Mouse (Mus musculus) cerebral cortex, adult 2 months (tissue): ENCODE measurements around the gene Sema3a.

Source experiments
- WGBS: fragments of 180-500 bp; shearing (Covaris S2); methylation state at CpG from one replicate; pipeline ENCODE4 v1.1.7; 2018; 5-methylcytosine and 5-hydroxymethylcytosine counted together

The Sema3a gene

DNA sequence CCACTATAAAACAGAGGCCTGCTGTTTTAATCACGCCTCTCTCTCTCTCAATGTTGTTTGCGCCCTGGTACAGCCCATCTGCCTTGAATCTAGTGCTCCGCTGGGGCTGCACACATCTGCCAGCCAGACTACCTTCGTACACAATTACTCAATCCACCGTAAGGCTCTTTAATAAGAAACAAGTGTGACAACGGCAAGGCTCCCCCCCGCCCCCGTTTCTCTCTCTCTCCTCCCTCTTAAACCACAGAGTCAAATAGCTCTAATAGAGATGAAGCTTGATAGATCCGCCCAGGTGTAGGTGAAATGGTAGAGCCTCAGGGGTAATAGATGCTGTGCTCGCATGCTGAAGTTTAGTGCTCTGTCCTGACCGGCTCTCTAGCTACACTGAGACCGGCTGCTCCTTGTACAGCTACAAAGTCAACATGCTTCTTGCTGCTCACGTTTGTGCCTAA is at the start of gene Sema3a:
Gene Sema3a, plus strand, starts transcription at position 174 of the 452 bp plus-strand sequence.
- WGBS: 61% methylated on average over 13 of the region's 13 CpGs

DNA sequence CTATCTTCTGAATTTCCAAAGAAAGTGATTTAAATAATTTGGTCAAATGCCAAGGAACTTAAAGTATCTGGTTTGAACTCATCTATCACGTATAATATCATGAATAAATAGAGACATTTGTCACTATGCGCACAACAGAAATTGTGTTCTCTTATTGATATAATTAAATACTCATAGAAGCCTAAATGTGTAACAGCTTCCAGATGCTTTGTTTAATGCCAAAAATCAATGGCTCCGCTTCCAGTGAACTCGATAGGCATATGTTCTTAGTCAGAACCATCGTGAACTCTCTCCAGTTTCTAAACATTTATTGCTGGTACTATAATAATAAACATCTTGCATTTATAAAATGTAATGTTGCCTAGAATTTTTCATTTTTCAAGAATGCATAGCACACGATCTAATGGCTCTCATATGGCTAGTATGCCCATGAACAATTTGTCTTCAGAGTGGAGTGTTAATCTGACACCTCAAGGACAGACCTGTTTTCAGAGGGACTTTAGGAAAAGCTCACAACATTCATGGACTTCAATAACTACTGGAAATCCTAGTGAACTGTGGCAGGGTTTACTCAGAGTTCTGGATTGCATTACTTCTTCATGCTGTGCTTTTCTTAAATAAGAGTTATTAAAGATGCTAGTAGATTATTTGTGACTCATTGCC is 40.3 kb upstream of the Sema3a start:
- 82% methylated on average over 6 of the region's 6 CpGs for WGBS

DNA sequence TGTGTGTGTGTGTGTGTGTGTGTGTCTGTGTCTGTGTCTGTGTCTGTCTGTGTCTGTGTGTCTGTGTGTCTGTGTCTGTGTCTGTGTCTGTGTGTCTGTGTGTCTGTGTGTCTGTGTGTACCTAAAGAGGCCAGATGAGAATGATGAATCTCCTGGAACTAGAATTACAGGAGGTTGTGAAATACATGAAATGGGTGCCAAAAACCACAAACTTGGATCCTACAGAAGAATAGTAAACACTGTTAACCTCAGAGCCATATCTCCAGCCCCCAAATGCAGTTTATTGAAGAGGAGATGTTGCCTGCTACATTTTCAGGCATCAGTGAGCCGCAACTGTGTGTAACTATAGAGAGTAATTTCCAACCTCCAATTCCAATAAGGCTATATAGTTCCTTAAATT is 34.8 kb upstream of the Sema3a start:
- WGBS: 98% methylated on average over 1 of the region's 1 CpGs

DNA sequence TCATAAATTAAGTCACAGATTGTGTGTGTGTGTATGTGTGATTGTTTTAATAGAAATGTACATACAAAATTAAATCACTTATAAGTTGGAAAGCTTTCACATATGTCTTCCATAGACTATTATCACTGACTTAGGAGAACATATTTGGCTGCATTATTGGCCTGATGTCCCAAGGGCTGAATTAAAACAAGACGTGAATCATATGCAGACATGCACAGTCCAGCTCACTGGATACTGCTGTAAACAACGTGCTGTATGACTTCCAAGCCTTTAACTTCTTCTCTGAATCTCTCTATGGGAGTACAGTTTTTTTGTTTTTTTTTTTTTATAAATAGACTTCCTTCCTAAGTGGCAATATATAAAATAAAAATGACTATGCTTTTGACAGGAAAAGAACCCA is 15.7 kb upstream of the Sema3a start:
- WGBS: 72% methylated on average over 2 of the region's 2 CpGs

DNA sequence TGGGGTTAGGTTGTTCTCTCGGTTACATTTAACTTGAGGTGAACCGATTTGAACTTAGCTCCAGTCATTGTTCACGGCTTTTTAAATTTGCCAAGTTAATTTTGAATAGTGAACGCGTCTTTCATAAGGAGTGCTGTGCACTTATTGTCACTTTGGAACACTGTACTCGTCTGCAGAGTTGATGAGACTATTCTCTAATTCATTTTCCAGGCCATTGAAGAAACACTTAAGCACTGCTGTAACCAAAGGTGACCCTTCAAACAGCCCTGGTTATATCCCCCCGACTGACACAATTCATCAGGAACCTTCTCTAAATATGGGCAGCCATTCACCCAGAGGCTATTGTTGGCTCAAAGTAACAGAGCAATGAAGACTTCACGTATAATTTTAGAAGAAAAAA is 8.0 kb upstream of the Sema3a start:
- 52% methylated on average over 8 of the region's 8 CpGs for WGBS

DNA sequence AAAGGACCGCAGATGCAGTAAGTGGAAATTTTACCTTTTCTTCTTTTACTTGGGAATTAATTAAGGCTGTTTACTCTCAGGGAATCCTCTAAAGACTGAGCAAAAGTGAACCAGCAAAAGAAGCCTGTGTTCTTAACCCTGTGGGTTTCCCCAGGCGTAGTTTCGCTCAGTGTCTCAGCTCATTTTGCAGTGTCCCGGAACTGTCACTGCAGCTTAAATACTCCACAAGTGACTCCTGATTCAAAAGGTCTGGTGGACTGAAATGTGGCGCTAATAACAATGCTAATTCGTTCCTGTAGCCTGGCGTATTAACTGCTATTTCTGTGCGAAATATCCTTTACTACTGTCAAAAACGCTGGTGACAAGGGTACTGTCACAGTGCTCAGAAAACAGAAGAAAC is 543 bp downstream of the Sema3a start:
- WGBS: 72% methylated on average over 9 of the region's 9 CpGs

DNA sequence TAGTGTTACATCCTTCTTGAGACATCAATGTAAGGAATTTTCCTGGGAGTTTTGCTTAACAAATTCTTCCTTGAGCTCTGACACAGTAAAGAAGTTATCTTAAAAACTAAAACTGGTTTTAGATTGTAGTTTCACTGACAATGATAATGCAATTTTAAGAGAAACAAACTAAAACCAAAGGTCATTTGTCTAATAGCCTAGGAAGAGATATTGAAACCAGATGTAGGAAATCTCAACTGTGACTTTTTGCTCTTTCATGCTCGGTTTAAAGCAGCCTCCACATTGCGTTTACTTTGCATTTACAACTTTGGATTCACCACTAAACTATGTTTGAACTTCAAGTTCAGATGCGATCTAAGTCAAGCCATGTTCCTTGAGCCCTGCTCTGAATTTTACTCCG is 982 bp downstream of the Sema3a start:
- WGBS: 82% methylated on average over 4 of the region's 4 CpGs

DNA sequence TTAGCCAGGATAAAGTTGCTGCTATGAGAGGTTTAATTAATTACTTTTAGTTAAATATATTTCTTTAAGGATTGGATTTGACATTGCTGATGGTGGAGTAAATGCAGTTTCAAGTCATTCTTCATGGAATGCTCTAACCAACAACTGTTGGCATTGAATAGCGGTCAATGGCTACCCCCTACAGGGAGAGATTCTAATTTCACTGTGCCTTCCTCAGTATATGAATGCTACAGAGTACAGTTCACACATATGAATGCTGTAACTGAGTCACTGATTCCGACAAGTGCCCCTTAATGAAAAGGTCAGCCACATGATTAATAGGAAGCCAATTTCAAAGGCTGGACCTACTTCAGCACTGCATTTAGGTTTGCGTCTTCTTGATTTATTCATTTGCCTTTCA is 1.9 kb downstream of the Sema3a start:
- 89% methylated on average over 3 of the region's 3 CpGs for WGBS

DNA sequence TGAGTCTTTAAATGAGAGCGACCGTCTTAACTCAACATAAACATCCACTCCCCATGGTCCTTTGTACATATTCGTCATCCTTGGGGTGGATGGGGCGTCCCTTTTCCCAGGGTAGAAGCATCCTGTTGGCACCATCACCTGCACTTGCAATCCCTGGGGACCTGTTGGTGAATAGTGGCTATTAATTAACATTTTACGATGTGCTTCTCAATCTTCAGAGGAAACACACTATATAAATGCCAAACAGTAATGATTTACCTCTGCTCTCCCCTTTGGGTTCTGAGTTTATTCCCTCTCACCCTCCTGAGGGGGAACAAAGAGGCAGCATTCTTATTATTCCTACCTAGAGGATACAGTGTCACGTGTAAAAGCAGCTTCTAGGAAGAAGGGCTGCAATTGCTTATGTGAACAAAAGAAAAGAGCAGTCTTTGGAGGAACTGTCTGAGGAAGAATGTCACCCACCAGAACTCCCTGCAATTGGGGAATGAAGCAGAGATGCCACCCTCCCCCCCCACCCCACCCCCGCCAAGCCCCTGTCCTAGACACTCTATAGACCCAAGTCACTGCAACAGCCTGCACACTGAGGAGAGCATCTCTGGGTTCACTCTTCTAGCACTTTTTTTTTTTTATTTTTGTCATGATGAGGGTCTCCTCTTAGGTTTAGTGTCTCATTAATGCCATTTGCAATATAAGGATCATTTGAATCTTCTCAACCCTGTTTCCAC is 19.7 kb downstream of the Sema3a start:
- 83% methylated on average over 7 of the region's 7 CpGs for WGBS

DNA sequence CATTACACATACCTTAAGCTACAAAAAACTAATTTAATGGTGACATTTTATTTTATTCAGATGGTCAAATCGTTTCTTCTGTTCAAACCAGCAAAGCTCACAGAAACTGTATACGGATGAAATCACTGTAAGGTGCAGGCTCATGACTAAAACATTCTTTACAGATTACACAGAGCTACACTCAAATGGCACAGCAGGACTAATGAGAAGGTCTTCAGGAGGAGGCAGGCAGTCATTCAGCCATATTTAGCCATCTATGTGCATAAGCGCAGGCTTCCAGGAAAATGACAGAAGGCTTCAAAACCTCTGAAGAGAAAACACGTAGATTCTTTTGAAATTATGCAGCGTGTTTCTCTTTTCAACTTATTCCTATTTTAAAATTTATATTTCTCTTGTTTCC is 24.7 kb downstream of the Sema3a start:
- WGBS: 68% methylated on average over 5 of the region's 5 CpGs

DNA sequence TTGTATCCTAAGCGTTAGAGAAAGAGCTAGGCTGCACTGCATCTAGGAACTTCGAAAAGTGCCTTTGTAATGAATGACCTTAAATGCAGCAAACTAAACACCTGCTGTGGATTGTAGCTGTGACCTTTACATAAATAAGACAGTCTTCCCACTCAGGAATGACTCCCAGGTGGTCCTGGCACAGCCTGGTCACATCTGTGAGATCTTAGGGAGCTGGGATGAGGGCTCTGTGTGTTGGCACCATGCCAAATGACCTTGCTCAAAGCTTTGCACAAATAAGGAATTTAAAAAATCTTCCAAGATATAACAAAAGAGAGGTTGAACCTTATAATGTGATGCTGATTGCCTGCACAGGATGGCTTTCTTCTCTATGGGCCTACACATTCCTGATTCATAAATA is 25.8 kb downstream of the Sema3a start:
- 56% methylated on average over 2 of the region's 2 CpGs for WGBS

DNA sequence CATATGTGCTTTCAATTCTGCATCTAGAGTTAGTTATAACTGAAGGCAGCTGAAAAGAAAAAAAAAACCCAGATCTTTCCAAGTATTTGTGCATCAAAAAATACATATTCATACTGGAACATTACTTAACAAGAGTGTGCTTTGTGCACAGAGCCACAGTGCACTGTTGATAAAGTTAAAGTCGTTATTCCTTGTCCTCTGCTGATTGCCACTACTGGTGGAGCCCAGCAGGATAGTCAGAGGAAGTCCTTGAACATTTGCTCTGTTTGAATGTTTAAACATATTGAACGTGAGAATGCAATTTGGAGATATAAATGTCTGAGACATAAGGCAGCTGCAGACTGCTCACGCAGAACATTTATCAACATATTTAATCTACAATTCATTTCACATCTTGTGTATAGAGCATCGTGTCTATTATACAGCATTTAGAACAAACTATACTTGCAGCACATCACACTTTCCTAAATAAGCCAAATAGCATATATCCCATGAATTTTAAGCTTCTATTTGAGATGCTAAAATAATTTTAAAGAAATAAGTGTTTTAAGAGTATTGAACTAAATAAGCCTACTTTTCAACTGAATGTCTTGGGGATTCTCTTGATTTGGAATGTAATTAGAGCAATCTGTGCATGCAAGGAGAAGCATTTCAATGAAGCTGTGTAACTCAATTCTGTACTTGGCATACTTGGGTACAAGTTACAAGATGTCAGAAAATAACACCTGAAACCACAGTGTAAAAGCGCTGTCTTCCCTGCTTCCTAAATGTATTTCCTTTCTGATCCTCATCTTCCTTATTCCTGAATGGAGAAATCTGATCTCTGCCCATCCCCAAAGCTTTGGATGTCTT is 32.8 kb downstream of the Sema3a start:
- 48% methylated on average over 5 of the region's 5 CpGs for WGBS

DNA sequence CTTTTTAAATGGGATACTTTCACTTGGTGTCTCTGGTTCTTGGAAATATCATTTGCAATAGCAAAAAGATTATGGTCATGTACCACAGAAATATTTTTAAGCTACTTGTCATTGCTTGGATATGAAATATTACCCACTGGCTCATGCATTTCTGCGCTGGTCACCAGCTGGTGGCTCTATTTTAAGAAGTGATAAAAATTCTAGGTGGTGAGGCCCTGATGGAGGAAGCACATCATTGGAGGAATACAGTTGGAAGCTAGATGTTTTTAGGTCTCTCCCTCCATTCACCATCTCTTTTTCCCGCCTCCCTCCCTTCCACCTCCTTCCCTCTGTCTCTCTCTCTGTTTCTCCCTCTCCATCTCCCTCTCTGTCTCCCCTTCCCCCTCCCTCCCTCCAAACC is 57.0 kb downstream of the Sema3a start:
- 63% methylated on average over 2 of the region's 2 CpGs for WGBS

DNA sequence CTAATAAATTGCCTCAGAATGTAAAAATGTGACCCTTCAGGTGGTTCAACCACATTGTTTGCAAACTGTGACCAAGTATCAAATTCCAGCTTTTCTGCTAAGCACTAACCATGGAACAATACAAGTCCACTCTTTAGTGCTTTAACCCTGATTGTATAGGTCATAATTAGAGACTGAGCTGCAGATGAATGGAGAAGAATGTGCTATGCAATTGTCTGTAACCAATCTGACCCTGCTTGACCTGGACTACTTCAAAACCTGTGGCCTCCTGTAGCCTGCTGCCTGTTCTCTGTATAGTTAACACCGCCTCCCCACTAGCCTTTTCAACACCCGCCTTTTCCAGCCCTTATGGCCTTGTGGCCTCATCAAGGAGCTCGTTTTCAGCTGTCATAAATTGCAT is 72.7 kb downstream of the Sema3a start:
- 57% methylated on average over 3 of the region's 3 CpGs for WGBS

DNA sequence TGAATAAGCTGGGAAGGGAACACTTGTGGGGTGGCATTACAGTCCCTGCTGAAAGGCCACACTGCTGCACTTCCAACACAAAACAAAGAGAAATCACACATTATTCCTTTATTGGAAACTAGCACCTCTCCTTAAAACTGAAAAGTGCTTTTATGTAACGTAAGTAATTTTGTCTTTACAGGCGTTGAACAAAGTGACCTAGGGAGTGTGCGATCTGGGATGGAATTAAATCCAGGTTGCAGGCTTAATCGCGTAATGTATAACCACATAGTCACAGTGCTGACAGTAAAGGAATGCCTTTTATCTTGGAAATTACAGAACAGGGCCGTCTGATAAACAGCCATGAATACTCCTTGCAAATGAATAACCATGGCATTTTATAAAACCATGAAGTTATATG is 74.5 kb downstream of the Sema3a start:
- 79% methylated on average over 6 of the region's 6 CpGs for WGBS

DNA sequence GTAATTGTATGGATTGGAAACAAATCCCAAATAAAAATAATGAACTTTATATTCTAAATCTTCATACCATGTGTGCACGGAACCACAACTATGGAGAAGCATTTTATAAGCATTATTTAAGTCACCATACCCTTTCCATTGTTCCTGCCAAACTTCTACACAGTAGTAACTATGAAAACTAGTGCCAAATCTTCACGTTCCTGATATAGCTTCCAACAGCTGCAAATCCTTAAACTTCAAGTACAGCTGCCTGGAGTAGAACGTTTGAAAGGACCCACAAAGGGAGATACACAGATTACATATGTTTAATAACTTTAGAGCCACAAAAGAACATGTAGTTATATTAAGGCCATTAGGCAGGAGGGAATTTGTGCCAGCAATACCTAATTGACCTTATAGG is 130.1 kb downstream of the Sema3a start:
- WGBS: 58% methylated on average over 3 of the region's 3 CpGs

DNA sequence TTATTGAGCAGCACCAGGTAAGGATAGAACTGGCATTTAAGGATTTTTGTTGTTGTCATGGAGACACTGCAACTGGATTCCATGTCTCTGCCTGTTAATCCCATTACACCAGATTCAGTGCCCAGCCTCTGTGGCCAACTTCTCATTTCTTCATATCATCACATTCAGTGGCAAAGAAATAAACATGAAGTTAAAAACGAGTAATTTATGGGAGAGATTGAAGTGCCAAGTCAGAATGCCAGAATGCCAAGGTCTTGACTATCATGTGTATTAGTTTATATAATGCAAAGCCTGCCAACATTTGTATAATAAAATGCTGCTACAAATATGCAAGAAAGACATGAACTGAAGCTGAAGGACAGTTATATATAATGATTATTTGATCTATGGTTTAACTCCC is 131.1 kb downstream of the Sema3a start:
- WGBS: 39% methylated on average over 1 of the region's 1 CpGs

DNA sequence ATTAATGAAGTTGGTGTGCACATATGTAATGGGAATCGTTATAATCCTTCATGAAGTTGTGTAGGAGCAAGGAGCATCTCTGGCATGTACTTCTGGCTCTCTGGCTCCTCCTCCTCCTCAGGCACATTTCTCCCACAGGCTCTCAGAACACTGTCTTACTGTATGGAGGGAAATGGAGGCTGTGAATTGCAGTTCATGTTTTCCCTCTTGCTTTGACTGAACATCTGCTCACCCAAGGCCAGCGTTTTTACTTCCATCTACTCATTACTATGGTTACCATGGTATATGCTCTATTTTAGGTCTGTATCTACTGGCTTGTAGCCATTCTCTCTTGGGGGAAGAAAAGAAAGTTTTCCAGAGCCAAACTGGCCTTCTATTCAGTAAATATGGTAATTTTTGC is 137.9 kb downstream of the Sema3a start:
- WGBS: 25% methylated on average over 2 of the region's 2 CpGs

DNA sequence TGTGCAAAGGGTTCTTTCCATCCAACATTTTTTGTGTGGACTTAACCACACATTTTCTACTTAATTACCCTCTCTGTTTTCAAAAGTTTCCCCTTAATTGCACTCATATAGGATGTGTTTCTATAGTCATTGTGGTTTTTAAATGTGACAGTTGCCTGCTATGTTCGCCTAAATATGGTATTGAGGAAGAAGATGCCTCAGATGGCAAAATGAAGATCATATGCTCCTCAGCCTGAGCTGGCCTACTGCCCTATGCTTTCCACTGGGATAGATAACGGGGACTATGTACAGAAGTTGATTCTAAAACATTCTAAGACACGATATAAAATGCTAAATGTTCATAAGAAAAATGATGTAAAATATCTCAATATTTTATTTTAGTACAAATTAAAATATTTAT is 138.3 kb downstream of the Sema3a start:
- WGBS: 48% methylated on average over 3 of the region's 3 CpGs

DNA sequence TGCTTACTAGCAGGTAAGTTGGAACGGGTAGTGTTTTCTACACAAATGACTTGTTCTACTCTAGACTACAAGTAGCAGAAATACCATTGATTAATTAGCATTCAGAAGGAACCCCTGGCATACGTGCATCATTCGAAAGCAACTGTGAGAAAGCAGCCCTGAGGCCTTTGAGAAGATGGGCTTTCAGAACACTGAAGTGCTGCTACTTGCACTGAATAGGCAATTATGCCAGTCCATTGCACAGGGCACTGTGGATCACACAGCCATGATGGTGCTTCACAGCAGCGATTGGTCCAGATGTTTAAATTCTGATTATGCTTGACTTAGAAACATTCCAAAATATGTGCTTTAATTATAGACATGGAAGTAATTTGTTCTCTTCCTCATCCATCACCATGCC is 187.5 kb downstream of the Sema3a start:
- WGBS: 51% methylated on average over 4 of the region's 4 CpGs

DNA sequence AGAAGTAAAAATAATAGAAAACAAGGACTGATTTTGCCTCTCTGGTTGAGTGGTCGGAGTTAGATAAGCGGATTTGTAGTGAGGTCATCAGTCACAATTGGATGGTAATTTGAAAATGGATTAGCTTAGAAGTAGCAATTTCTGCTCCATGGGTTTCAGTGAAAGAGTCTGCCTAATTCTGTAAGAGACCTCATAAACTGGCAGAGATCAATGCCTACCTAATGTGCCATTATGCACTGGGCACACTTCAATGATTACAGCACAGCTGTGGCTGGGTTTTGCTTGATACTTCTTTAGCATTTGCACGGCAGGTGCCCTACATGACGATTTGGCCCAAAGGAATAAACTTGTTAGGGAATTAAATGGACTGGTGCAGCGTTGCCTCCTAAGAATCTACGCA is 188.8 kb downstream of the Sema3a start:
- 62% methylated on average over 6 of the region's 6 CpGs for WGBS

DNA sequence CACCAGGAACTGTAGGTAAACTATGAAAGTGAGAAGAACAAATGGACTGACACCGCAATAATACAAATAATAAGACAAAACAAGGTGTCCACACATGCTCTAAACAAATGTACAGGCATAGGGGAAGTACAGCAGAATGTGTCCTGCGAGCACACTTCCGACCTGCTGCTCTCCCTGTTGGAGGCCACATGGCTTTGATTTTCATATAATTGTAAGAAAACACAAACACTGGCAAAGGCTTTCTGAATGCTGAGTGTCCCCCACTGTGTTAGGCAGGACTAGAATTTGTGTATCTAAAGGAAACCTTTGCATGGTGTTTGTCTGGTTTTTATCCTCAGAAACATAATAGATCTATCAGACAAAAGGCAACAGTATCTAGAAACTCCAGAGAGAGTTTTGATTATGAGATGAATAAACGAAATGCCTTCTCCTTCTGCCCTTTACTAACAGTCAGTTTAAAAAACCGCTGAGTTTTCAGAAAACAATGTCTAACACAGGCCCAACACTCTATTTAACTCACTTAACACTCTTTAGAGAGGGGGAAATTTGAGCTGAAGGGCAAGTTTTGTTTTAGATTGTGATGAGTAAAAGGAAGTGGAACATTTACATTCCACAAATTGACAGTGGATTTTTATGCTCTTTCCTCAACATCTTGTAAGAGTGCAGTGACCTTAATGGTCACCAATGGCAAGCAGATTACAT is 193.7 kb downstream of the Sema3a start:
- WGBS: 61% methylated on average over 5 of the region's 5 CpGs
